Mouse (Mus musculus) adipose tissue, adult 10 weeks (tissue): ENCODE measurements around the gene Gzf1. TPM values are rescaled to one million over a fixed set of nuclear protein-coding genes. Genes with fewer than 3 reads are reported as not detected.

Experiments
- polyA plus RNA-seq: library from polyadenylated mRNA; stranded (reverse); fragments of 350-450 nt; fragmentation: Illumina TruSeq; extraction: RNeasy Lipid Tissue Mini Kit (QIAGEN cat#74804); gene quantifications from one replicate; pipeline ENCODE4 v1.2.3, GENCODE M21; 2014; ENCODE audit warnings: low read depth, low replicate concordance

Gene Gzf1
- polyA plus RNA-seq: 27.8 TPM

DNA sequence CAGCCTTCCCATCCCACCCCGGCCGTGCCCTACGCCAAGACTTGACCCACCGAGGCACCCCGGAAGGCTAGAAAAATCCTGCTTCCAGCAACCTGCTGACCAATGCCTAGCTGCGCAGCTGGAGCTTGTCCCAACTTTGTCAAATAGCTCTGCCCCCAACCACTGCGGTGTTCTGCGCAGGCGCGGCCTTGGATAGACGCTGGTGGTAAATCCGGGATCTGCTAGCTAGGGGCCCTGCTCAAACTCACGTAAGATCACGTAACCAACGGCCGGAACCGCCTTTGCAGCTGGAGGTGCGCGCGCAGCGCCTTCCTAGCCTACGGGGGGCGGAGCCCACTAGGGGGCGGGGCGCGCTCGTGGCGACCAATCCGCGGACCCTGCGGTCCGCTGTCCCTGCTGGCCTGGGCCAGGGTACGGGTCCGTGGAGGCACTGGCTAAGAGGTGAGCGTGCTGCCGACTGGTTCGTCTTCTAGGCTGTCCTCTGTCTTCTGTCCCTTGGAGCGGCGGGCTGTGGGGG, at the start of gene Gzf1:
Gene Gzf1, plus strand, starts transcription at position 249 of the 517 bp plus-strand sequence.

DNA sequence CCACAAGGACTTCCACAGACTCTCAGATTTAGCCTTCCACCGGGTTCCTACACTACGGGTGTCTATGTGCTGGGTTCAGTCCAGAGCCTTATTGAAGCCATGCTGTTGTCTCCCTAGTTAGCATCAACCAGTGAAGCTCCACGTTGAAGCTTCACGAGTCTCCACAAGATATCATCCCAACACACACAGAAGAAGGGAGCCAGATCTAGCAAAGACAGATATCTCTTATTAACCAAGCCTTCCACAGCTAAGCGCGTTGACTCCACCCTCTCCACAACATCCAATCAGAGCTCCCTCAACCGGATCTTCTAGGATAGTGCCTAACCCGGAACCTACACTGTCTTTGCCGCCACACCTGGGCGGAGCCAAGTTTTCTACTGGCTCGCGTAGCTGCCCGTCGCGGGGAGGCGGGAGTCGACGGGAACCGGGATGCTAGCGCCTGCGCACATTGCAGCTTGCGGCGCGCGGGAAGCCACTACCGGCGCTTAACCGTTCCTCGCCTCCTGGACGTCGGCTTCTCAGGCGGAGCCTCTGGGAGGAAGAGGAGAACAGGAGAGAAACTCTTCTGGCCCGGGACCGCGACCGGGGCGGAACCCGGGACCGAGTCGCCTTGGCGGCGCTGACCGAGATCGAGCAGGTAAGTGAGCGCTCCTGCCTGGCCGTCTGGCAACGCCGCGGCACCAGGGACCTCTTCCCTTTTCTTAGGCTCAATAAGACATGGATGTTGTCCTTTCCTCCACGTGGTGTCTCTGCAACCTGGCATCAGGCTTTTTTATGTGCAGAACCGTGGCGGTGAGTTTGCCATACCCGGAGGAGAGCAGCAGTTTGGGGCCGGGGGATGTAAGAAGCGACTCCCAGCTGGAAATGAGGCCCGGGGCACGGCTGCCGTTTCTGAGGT, 8.4 kb upstream of the Gzf1 start, which contains the start of gene Nxt1:
Gene Nxt1, plus strand, starts transcription at position 403 of the 898 bp plus-strand sequence.

DNA sequence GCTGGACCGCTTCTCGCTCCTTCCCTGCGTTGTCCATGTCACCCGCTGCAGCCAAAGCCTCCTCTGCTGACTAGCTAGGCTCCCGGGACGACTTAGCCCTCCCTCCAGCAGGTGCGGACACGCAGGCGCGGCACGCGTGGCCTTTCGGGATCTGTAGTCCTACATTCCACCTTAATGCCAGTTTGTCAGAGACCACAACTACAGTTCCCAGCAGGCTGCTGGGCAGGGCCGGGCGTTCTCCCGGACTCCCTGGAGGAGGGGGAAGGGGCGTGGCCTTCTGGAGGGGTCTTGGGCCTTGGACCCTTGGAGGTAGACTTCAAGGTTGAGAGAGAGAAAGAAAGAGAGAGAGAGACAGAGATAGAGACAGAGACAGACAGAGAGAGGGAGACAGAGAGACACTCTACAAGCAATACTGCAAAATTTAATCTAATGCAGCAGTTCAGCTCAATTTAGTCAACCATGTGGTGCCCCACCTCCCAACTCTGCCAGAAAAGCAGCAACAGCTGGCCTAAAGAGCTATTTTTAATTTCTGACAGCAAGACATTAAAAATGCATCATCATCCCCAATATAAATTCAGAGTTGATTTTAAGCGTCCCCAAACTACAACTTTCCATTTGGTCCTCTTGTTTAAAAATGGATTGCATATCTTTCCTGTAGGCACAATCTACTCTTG, 51.6 kb downstream of the Gzf1 start, which contains the start of gene Napb:
Gene Napb, minus strand, starts transcription at position 141 of the 674 bp plus-strand sequence.

Other genes with a start within 250 kb of the Gzf1 start
- gene Cd93, start 237.5 kb upstream of the Gzf1 start, polyA plus RNA-seq: 19.3 TPM
- 17.5 TPM for gene Nxt1, start 8.4 kb upstream of the Gzf1 start, polyA plus RNA-seq
- gene Napb, start 51.4 kb downstream of the Gzf1 start, polyA plus RNA-seq: 2.4 TPM
- gene Cstl1, start 69.3 kb downstream of the Gzf1 start, polyA plus RNA-seq: 3.9 TPM
- gene Cst11, start 90.5 kb downstream of the Gzf1 start, polyA plus RNA-seq: 3,449 TPM
- 2.1 TPM for gene 8030411F24Rik, start 101.0 kb downstream of the Gzf1 start, polyA plus RNA-seq
- gene Cst12, start 108.3 kb downstream of the Gzf1 start, polyA plus RNA-seq: 1,050 TPM
- 1,348 TPM for gene Cst8, start 117.8 kb downstream of the Gzf1 start, polyA plus RNA-seq
- 1.9 TPM for gene Cst13, start 139.1 kb downstream of the Gzf1 start, polyA plus RNA-seq
- gene Cst9, start 154.1 kb downstream of the Gzf1 start, polyA plus RNA-seq: 6.0 TPM
- 3,447 TPM for gene 9230104L09Rik, start 184.0 kb downstream of the Gzf1 start, polyA plus RNA-seq
- gene Cst3, start 194.7 kb downstream of the Gzf1 start, polyA plus RNA-seq: 1,162 TPM